Mouse (Mus musculus): ENCODE results near the gene Tnip2. TPM values are rescaled to one million over a fixed set of nuclear protein-coding genes. Genes with fewer than 3 reads are reported as not detected.

The Tnip2 gene
- polyA plus RNA-seq, 1 experiment from 2014 or later, result 12.9 TPM

DNA sequence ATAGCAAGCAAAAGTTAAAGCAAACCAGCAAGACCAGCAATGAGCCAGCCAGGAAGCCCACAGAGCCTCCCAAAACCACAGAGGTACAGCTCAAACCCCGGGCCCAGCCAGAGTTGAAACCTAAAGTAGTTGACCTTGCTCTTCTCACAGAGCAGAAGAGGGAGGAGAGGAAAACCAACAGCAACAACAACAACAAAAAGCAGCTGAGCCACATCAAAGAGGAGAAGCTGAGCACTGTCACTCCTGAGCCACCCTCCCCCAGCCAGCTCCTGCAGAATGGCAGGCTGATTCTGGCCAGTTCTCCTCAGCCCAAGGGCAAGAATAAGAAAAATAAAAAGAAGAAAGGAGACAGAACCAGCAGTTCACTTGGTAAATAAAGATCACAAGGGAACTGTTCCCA is 47.7 kb downstream of the Tnip2 start:
- Histone ChIP-seq H3K36me3 (ENCODE audit: control insufficient read depth, insufficient read depth, low read length) (peaks cover 80% of the 10 kb centered on the region), H3K9me3 (ENCODE audit: control insufficient read depth, low read length) (no peaks in the 10 kb centered on the region), H3K4me3 (ENCODE audit: low read depth, low read length) (no peak overlapping the region), H3K27me3 (replicated peaks; ENCODE audit: control insufficient read depth, insufficient read depth, low read length) (no peaks in the 10 kb centered on the region), H3K4me2 (ENCODE audit: low read length) (no peak overlapping the region), H3K4me1 (replicated peaks; ENCODE audit: control insufficient read depth, insufficient read depth, low read length) (no peaks in the 10 kb centered on the region), H3K27ac (ENCODE audit: low read depth) (no peak overlapping the region), H3K9ac (ENCODE audit: low read length) (no peak overlapping the region)
- peak; percentile 27 for DNase-seq (ENCODE audit: low spot score)
- ATAC-seq (replicated peaks; ENCODE audit: low FRiP score, low TSS enrichment, low read depth), result no peak
- WGBS, result 84% methylated on average over 1 of the region's 1 CpGs

DNA sequence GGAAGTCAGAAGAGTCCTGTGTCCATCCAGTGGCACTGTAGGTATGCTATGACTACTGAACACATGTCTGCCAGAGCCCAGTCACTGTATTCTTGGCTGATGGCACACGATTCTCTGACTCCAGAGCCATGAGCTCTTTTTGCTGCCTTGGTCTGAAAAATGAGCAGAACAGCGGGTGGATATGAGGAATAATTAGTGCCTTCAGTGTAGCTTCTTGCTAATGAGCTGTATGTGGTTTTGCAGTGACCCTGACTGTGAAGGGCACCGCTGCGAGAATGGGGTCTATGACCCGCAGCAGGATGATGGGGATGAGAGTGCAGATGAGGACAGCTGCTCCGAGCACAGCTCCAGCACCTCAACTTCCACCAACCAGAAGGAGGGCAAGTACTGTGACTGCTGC is 52.0 kb downstream of the Tnip2 start:
- 93% methylated on average over 6 of the region's 6 CpGs for WGBS
- Histone ChIP-seq H3K9me3 (ENCODE audit: control insufficient read depth, low read length) (no peaks in the 10 kb centered on the region), H3K9ac (ENCODE audit: low read length) (no peak overlapping the region), H3K4me1 (replicated peaks; ENCODE audit: control insufficient read depth, insufficient read depth, low read length) (no peaks in the 10 kb centered on the region), H3K27me3 (replicated peaks; ENCODE audit: control insufficient read depth, insufficient read depth, low read length) (no peaks in the 10 kb centered on the region), H3K4me3 (ENCODE audit: low read depth, low read length) (no peak overlapping the region), H3K36me3 (ENCODE audit: control insufficient read depth, insufficient read depth, low read length) (peaks cover 92% of the 10 kb centered on the region), H3K4me2 (ENCODE audit: low read length) (no peak overlapping the region), H3K27ac (ENCODE audit: low read depth) (no peak overlapping the region)
- ATAC-seq (replicated peaks; ENCODE audit: low FRiP score, low TSS enrichment, low read depth) (no peak), DNase-seq (ENCODE audit: low spot score) (peak; percentile 44)

- no peak overlapping the region for H3K27ac ChIP-seq (ENCODE audit: low read depth)
- no peak overlapping the region for H3K9ac ChIP-seq (ENCODE audit: low read length)
- H3K4me2 ChIP-seq (ENCODE audit: low read length), result no peak overlapping the region
- peaks cover 86% of the 10 kb centered on the region for H3K36me3 ChIP-seq (ENCODE audit: control insufficient read depth, insufficient read depth, low read length)
- H3K27me3 ChIP-seq (replicated peaks; ENCODE audit: control insufficient read depth, insufficient read depth, low read length), result no peaks in the 10 kb centered on the region
- H3K4me3 ChIP-seq (ENCODE audit: low read depth, low read length), result no peak overlapping the region
- 97% methylated on average over 4 of the region's 4 CpGs for WGBS
- H3K4me1 ChIP-seq (replicated peaks; ENCODE audit: control insufficient read depth, insufficient read depth, low read length), result no peaks in the 10 kb centered on the region
- no peak for ATAC-seq (replicated peaks; ENCODE audit: low FRiP score, low TSS enrichment, low read depth)
- peak; percentile 44 for DNase-seq (ENCODE audit: low spot score)
- no peaks in the 10 kb centered on the region for H3K9me3 ChIP-seq (ENCODE audit: control insufficient read depth, low read length)
Observed at GRCm38 (mm10) chr5:34461294-34461693, 52.5 kb downstream of the Tnip2 start.

DNA sequence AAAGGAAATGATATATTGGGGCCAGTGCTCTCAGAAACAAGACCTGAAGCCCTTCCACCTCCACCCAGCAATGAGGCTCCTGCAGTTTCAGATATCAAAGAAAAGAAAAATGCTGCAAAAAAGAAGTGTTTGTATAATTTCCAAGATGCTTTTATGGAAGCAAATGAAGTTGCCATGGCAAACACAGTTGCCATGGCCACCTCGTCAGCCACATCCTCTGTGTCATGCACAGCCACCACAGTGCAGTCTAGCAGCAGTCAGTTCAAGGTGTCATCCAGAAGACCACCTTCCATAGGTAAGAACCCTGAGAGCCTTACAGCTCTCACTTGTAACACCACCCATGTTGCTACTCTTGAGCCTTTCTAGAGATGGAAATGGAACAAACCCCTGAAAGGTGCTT is 54.8 kb downstream of the Tnip2 start:
- Histone ChIP-seq H3K4me1 (replicated peaks; ENCODE audit: control insufficient read depth, insufficient read depth, low read length) (no peaks in the 10 kb centered on the region), H3K4me3 (ENCODE audit: low read depth, low read length) (no peak overlapping the region), H3K9me3 (ENCODE audit: control insufficient read depth, low read length) (no peaks in the 10 kb centered on the region), H3K4me2 (ENCODE audit: low read length) (no peak overlapping the region), H3K36me3 (ENCODE audit: control insufficient read depth, insufficient read depth, low read length) (peaks cover 74% of the 10 kb centered on the region), H3K27me3 (replicated peaks; ENCODE audit: control insufficient read depth, insufficient read depth, low read length) (no peaks in the 10 kb centered on the region), H3K27ac (ENCODE audit: low read depth) (no peak overlapping the region), H3K9ac (ENCODE audit: low read length) (no peak overlapping the region)
- WGBS, result 96% methylated on average over 1 of the region's 1 CpGs
- peak; percentile 4 for DNase-seq (ENCODE audit: low spot score)
- ATAC-seq (replicated peaks; ENCODE audit: low FRiP score, low TSS enrichment, low read depth), result no peak

DNA sequence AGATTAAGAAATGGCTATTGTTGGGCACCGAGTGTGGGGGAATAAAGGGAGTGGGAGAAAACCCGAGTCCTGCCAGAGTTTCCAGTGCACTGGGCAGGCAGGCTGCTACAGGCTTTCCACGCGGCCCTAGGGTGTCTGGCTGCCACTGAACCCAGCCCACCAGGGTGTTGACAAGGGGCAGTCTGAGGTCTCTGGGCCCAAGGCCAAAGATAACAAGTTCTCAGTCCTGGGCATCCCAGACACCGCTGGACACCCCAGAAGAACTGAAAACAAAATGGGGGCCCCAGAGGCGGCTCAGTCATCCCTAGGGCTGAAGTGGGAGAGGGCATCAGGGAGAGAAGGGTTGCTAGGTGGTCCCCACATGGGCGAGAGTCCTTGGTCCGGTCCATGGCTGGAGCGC is 67.6 kb downstream of the Tnip2 start:
- peaks cover 84% of the 10 kb centered on the region for H3K36me3 ChIP-seq (ENCODE audit: control insufficient read depth, insufficient read depth, low read length)
- WGBS, result 86% methylated on average over 9 of the region's 9 CpGs
- DNase-seq (ENCODE audit: low spot score), result no peak

More for the DNA sequence above, 67.6 kb downstream of the Tnip2 start:
- Histone ChIP-seq H3K4me1 (replicated peaks; ENCODE audit: control insufficient read depth, insufficient read depth, low read length) (no peaks in the 10 kb centered on the region), H3K4me2 (ENCODE audit: low read length) (no peak overlapping the region), H3K27me3 (replicated peaks; ENCODE audit: control insufficient read depth, insufficient read depth, low read length) (no peaks in the 10 kb centered on the region), H3K4me3 (ENCODE audit: low read depth, low read length) (no peak overlapping the region), H3K9me3 (ENCODE audit: control insufficient read depth, low read length) (no peaks in the 10 kb centered on the region), H3K9ac (ENCODE audit: low read length) (no peak overlapping the region), H3K27ac (ENCODE audit: low read depth) (no peak overlapping the region)
- no peak for ATAC-seq (replicated peaks; ENCODE audit: low FRiP score, low TSS enrichment, low read depth)

Other genes with a start within 250 kb of the Tnip2 start
- 0.27 and 0.55 TPM in 2 replicates for gene Zfyve28, start 225.5 kb downstream of the Tnip2 start, polyA plus RNA-seq (2014; fragmentation: Nextera tagmentation; extraction: Ambion mirVana)
- gene Cfap99, start 225.4 kb downstream of the Tnip2 start, polyA plus RNA-seq (2014; fragmentation: Nextera tagmentation; extraction: Ambion mirVana), result not detected in 2 replicates
- 172 and 197 TPM in 2 replicates for gene Rnf4, start 177.7 kb downstream of the Tnip2 start, polyA plus RNA-seq (2014; fragmentation: Nextera tagmentation; extraction: Ambion mirVana)
- 13.0 and 16.0 TPM in 2 replicates for gene Fam193a, start 144.1 kb downstream of the Tnip2 start, polyA plus RNA-seq (2014; fragmentation: Nextera tagmentation; extraction: Ambion mirVana)
- 5.7 and 7.7 TPM in 2 replicates for gene Sh3bp2, start 11.8 kb upstream of the Tnip2 start, polyA plus RNA-seq (2014; fragmentation: Nextera tagmentation; extraction: Ambion mirVana)
- 183 and 184 TPM in 2 replicates for gene Add1, start 59.7 kb upstream of the Tnip2 start, polyA plus RNA-seq (2014; fragmentation: Nextera tagmentation; extraction: Ambion mirVana)
- gene Mfsd10, start 123.2 kb upstream of the Tnip2 start, polyA plus RNA-seq (2014; fragmentation: Nextera tagmentation; extraction: Ambion mirVana), result 121 and 128 TPM in 2 replicates
- 28.6 and 31.5 TPM in 2 replicates for gene Nop14, start 146.2 kb upstream of the Tnip2 start, polyA plus RNA-seq (2014; fragmentation: Nextera tagmentation; extraction: Ambion mirVana)
- 1.6 and 2.2 TPM in 2 replicates for gene Grk4, start 146.4 kb upstream of the Tnip2 start, polyA plus RNA-seq (2014; fragmentation: Nextera tagmentation; extraction: Ambion mirVana)
- 19.4 and 19.5 TPM in 2 replicates for gene Htt, start 247.7 kb upstream of the Tnip2 start, polyA plus RNA-seq (2014; fragmentation: Nextera tagmentation; extraction: Ambion mirVana)